Mouse (Mus musculus): ENCODE measurements around the gene 1700001C19Rik.

DNA sequence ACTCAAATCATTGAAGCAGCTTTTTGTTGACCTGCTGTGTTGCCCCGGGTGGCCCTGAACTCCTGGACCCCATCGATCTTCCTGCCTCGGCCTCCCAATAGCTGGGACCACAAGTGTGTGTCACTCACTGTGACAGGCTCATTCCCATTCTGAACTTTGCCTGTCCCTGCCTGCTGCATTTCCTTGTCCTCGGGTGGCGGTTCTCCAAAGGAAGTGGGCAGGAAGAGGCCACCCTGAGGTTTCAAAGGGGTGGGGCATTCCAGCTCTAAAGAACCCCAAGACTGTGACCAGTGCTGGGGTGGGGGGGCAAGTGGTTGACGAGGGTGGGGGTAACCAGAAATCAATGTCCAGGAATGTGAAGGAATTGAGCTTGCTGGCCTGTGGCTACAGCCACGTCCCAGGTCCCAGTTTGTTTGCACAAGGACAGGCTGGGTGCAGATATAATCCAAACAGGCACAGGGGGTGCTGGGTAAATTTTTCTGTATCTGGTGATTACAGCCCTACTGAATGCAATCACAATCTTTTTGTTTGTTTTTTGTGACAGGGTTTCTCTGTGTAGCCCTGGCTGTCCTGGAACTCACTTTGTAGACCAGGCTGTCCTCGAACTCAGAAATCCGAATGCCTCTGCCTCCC lies 2.3 kb upstream of the 1700001C19Rik start:
- TF ChIP-seq CTCF (IDR thresholded peaks at IDR 0.05; ENCODE audit: borderline replicate concordance, insufficient read depth, low read depth, low read length) = no peak
- no peak for TF ChIP-seq POLR2A (IDR thresholded peaks at IDR 0.05; ENCODE audit: borderline replicate concordance, insufficient read depth, low read length)
